Mouse (Mus musculus): ENCODE data around the gene Syndig1. TPM values are rescaled to one million over a fixed set of nuclear protein-coding genes. Genes with fewer than 3 reads are reported as not detected.

Gene Syndig1
- total RNA-seq (2021) (under 1 TPM in 1 of 2 experiments, not detected in 1; 0.25 TPM), polyA plus RNA-seq (2012; rRNA removed) (0.39 and 0.61 TPM in 2 replicates)
- long read RNA-seq: 0 reads

DNA sequence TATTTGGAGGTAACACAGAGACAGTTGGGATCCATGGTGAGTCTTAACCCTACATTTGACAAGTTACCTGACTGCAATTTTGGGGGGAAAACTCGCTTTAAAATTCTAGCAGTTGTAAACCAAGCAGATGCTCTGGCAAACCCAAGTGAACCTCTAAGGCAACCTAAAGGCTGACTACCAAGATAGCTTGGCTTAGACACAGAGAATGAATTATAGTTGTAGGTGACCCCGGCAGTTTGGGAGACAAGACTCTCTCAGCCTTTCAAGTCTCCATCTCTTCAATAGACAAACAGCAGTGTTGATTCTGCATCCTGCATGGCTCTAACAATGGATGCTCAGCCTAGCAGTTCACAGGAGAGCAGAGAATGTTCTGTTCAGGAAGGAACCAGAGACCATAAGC, at the start of gene Syndig1:
Syndig1 (plus strand) TSS at position 301 of the 400 bp plus-strand sequence.
- Histone ChIP-seq H3K27ac (no peak within 1 kb of the TSS), H3K36me3 (ENCODE audit: control insufficient read depth, insufficient read depth, low read length) (no peaks in the 10 kb centered on the region), H3K79me2 (replicated peaks; ENCODE audit: control insufficient read depth, insufficient read depth, low read length) (no peaks in the 10 kb centered on the region), H3K9ac (ENCODE audit: low read depth, low read length) (no peak within 1 kb of the TSS), H3K4me3 (no peak within 1 kb of the TSS), H3K27me3 (ENCODE audit: control insufficient read depth, insufficient read depth, low read length) (peaks cover 9% of the 10 kb centered on the region; the same call in 1 of the 2 replicates), H3K4me1 (ENCODE audit: control insufficient read depth, insufficient read depth, low read length) (no peaks in the 10 kb centered on the region)
- WGBS: 82% methylated on average over 2 of the region's 2 CpGs
- intact Hi-C loops (cut with DNase I): no loop called here
- DNase-seq: no peak
- TF ChIP-seq CTCF (IDR thresholded peaks at IDR 0.05): no peak
- TF ChIP-seq EP300 (IDR thresholded peaks at IDR 0.05; ENCODE audit: insufficient read depth, low read depth, low read length): no peak
- no peak for TF ChIP-seq POLR2A (IDR thresholded peaks at IDR 0.05; ENCODE audit: insufficient read depth, low read depth, low read length)

- Histone ChIP-seq H3K27ac (no peak overlapping the region), H3K9ac (ENCODE audit: low read depth, low read length) (no peak overlapping the region), H3K79me2 (replicated peaks; ENCODE audit: control insufficient read depth, insufficient read depth, low read length) (no peaks in the 10 kb centered on the region), H3K27me3 (ENCODE audit: control insufficient read depth, insufficient read depth, low read length) (no peaks in the 10 kb centered on the region), H3K36me3 (ENCODE audit: control insufficient read depth, insufficient read depth, low read length) (no peaks in the 10 kb centered on the region), H3K4me3 (no peak overlapping the region), H3K4me1 (ENCODE audit: control insufficient read depth, insufficient read depth, low read length) (no peaks in the 10 kb centered on the region)
- DNase-seq: no peak
- intact Hi-C loops (cut with DNase I): no loop called here
- 27% methylated on average over 3 of the region's 3 CpGs for WGBS
- no peak for TF ChIP-seq POLR2A (IDR thresholded peaks at IDR 0.05; ENCODE audit: insufficient read depth, low read depth, low read length)
- no peak for TF ChIP-seq EP300 (IDR thresholded peaks at IDR 0.05; ENCODE audit: insufficient read depth, low read depth, low read length)
- no peak for TF ChIP-seq CTCF (IDR thresholded peaks at IDR 0.05)
Observed at GRCm38 (mm10) chr2:149798613-149799012, 30.4 kb upstream of the Syndig1 start.

DNA sequence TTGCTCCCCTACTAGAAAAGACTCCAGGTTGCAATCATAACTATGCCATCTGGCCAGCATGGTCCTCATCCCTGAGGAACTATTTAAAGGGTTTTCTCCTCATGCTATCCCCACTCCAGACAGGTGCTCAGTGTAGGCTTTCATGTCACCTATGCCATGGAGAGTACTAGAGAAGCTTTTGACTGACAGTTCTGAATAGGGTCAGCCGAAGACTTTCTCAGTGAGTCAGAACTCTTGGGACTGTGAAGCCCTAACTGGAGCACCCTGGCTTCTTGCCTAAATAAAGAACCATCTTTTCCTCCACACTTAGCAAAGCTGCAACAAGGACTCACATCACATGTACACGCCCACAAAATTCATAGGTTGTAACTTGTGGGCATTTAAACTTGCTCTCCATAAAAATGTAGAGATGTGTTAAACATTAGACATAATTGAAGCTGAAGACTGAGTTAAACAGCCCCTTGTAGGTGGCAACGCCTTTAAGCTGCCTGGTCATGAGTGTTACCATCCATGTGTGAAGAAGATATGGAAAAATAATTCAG, 24.3 kb upstream of the Syndig1 start:
- Histone ChIP-seq H3K4me1 (ENCODE audit: control insufficient read depth, insufficient read depth, low read length) (no peaks in the 10 kb centered on the region), H3K27ac (no peak overlapping the region), H3K79me2 (replicated peaks; ENCODE audit: control insufficient read depth, insufficient read depth, low read length) (no peaks in the 10 kb centered on the region), H3K4me3 (no peak overlapping the region), H3K36me3 (ENCODE audit: control insufficient read depth, insufficient read depth, low read length) (no peaks in the 10 kb centered on the region), H3K27me3 (ENCODE audit: control insufficient read depth, insufficient read depth, low read length) (no peaks in the 10 kb centered on the region), H3K9ac (ENCODE audit: low read depth, low read length) (no peak overlapping the region)
- 72% methylated on average over 3 of the region's 3 CpGs for WGBS
- intact Hi-C loops (cut with DNase I): no loop called here
- DNase-seq: no peak
- no peak for TF ChIP-seq EP300 (IDR thresholded peaks at IDR 0.05; ENCODE audit: insufficient read depth, low read depth, low read length)
- no peak for TF ChIP-seq POLR2A (IDR thresholded peaks at IDR 0.05; ENCODE audit: insufficient read depth, low read depth, low read length)
- no peak for TF ChIP-seq CTCF (IDR thresholded peaks at IDR 0.05)

DNA sequence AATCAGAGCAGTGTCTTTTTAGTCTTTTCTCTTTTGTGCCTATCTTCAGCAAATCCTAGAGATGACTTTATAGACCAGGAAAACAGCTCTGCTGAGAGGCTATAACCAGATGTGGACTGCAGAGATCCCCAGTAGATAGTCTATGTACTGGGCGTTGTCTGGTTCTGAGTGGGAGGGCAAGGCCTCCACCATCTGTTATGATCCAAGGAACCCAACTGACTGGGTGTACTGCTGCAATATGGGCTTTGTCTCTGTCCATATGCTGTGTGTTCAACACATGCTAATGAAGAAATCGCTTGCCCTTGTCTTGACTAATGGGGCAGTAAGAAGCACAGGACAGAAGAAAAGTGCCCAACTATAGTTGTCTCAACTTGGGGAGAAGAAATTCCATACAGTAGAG, 23.8 kb upstream of the Syndig1 start:
- Histone ChIP-seq H3K27ac (no peak overlapping the region), H3K79me2 (replicated peaks; ENCODE audit: control insufficient read depth, insufficient read depth, low read length) (no peaks in the 10 kb centered on the region), H3K4me1 (ENCODE audit: control insufficient read depth, insufficient read depth, low read length) (no peaks in the 10 kb centered on the region), H3K9ac (ENCODE audit: low read depth, low read length) (no peak overlapping the region), H3K27me3 (ENCODE audit: control insufficient read depth, insufficient read depth, low read length) (no peaks in the 10 kb centered on the region), H3K4me3 (no peak overlapping the region), H3K36me3 (ENCODE audit: control insufficient read depth, insufficient read depth, low read length) (no peaks in the 10 kb centered on the region)
- intact Hi-C loops (cut with DNase I): no loop called here
- 82% methylated on average over 2 of the region's 2 CpGs for WGBS
- no peak for DNase-seq
- TF ChIP-seq CTCF (IDR thresholded peaks at IDR 0.05) (no peak), POLR2A (IDR thresholded peaks at IDR 0.05; ENCODE audit: insufficient read depth, low read depth, low read length) (no peak), EP300 (IDR thresholded peaks at IDR 0.05; ENCODE audit: insufficient read depth, low read depth, low read length) (no peak)

DNA sequence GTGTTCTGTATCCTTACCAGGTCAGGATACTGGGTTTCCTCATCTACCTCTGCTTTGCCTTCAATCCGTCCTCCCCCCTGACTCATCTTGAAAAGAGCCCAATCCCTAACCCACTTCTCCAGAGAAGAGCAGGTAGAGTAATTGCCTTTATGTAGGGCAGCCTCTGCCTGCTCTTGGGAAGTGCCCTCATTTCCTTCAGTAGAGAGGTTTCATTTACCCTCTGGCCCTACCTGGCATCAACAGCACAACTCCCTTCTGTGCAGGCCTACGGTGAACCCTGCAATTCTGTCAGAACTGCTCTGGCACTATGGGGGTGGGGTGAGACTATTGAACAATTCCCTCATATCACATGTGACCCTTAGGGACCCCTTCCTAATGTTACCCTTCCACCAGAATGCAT, 16.1 kb upstream of the Syndig1 start:
- H3K27ac ChIP-seq: no peak overlapping the region
- intact Hi-C loops (cut with DNase I): no loop called here

DNA sequence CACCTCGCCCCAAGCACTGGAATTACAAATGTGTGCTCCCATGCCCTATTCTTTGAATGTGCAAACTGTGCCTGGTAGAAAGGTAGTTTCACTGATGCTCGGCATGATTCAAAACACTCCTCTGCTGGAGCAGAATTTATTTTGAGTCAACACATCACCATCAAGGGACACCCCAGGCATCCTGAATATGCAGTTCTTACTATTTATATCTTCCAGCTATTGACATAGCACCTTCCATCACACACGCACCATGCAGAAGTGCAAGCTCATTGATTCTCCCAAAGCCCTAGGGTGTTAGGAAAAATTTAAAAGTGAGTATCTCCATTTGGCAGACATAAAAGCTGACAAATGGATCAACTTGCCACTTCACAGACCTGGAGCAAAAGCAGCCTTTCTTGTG, 10.6 kb upstream of the Syndig1 start:
- H3K79me2 ChIP-seq (replicated peaks; ENCODE audit: control insufficient read depth, insufficient read depth, low read length): no peaks in the 10 kb centered on the region
- intact Hi-C loops (cut with DNase I): no loop called here
- no peaks in the 10 kb centered on the region for H3K27me3 ChIP-seq (ENCODE audit: control insufficient read depth, insufficient read depth, low read length)
- H3K27ac ChIP-seq: no peak overlapping the region
- no peak overlapping the region for H3K9ac ChIP-seq (ENCODE audit: low read depth, low read length)
- no peaks in the 10 kb centered on the region; the same call in 1 of the 2 replicates for H3K4me1 ChIP-seq (ENCODE audit: control insufficient read depth, insufficient read depth, low read length)
- 51% methylated on average over 3 of the region's 3 CpGs for WGBS
- no peak for TF ChIP-seq EP300 (IDR thresholded peaks at IDR 0.05; ENCODE audit: insufficient read depth, low read depth, low read length)
- TF ChIP-seq POLR2A (IDR thresholded peaks at IDR 0.05; ENCODE audit: insufficient read depth, low read depth, low read length): no peak
- TF ChIP-seq CTCF (IDR thresholded peaks at IDR 0.05): no peak
- no peak overlapping the region for H3K4me3 ChIP-seq
- DNase-seq: no peak
- H3K36me3 ChIP-seq (ENCODE audit: control insufficient read depth, insufficient read depth, low read length): no peaks in the 10 kb centered on the region

More for the DNA sequence above, 16.1 kb upstream of the Syndig1 start:
- H3K27me3 ChIP-seq (ENCODE audit: control insufficient read depth, insufficient read depth, low read length): no peaks in the 10 kb centered on the region
- no peak overlapping the region for H3K4me3 ChIP-seq
- H3K36me3 ChIP-seq (ENCODE audit: control insufficient read depth, insufficient read depth, low read length): no peaks in the 10 kb centered on the region
- no peak overlapping the region for H3K9ac ChIP-seq (ENCODE audit: low read depth, low read length)
- no peaks in the 10 kb centered on the region for H3K4me1 ChIP-seq (ENCODE audit: control insufficient read depth, insufficient read depth, low read length)
- no peaks in the 10 kb centered on the region for H3K79me2 ChIP-seq (replicated peaks; ENCODE audit: control insufficient read depth, insufficient read depth, low read length)
- WGBS: 64% methylated on average over 2 of the region's 2 CpGs
- no peak for TF ChIP-seq POLR2A (IDR thresholded peaks at IDR 0.05; ENCODE audit: insufficient read depth, low read depth, low read length)
- no peak for DNase-seq

Data from heart, adult 2 months (tissue).